Mouse (Mus musculus) adipocyte (in vitro differentiated cells): Measurements from ENCODE around the gene Npcd.

Source experiments
- DNase-seq: peaks from one replicate; pipeline ENCODE4 v3.0.0-alpha.2; 2016; ENCODE audit warnings: low spot score

Gene Npcd

GRCm38 (mm10) chr15:79766586-79767071, 67.4 kb downstream of the Npcd start:
- no peak for DNase-seq

GRCm38 (mm10) chr15:79766168-79766567, 67.9 kb downstream of the Npcd start:
- no peak for DNase-seq

GRCm38 (mm10) chr15:79765361-79765760, 68.7 kb downstream of the Npcd start:
- peak; percentile 52 for DNase-seq

GRCm38 (mm10) chr15:79764539-79765267, 69.3 kb downstream of the Npcd start:
- peak; percentile 43 for DNase-seq

GRCm38 (mm10) chr15:79763601-79764246, 70.3 kb downstream of the Npcd start:
- DNase-seq: peak; percentile 36

- DNase-seq: no peak
Measured at GRCm38 (mm10) chr15:79763001-79763400, 71.0 kb downstream of the Npcd start.

GRCm38 (mm10) chr15:79760956-79761355, 73.1 kb downstream of the Npcd start:
- no peak for DNase-seq

GRCm38 (mm10) chr15:79757118-79757517, 76.9 kb downstream of the Npcd start:
- no peak for DNase-seq

- DNase-seq: no peak
Measured at GRCm38 (mm10) chr15:79755977-79756625, 77.9 kb downstream of the Npcd start.

- DNase-seq: no peak
Measured at GRCm38 (mm10) chr15:79755176-79755575, 78.9 kb downstream of the Npcd start.

GRCm38 (mm10) chr15:79753873-79754272, 80.2 kb downstream of the Npcd start:
- no peak for DNase-seq

GRCm38 (mm10) chr15:79753420-79753752, 80.7 kb downstream of the Npcd start:
- DNase-seq: no peak

- peak; percentile 69 for DNase-seq
Measured at GRCm38 (mm10) chr15:79752742-79753419, 81.2 kb downstream of the Npcd start.

GRCm38 (mm10) chr15:79751772-79752171, 82.3 kb downstream of the Npcd start:
- DNase-seq: no peak

- DNase-seq: no peak
Measured at GRCm38 (mm10) chr15:79750266-79750665, 83.8 kb downstream of the Npcd start.

GRCm38 (mm10) chr15:79749162-79749561, 84.9 kb downstream of the Npcd start:
- DNase-seq: no peak

GRCm38 (mm10) chr15:79747998-79748397, 86.0 kb downstream of the Npcd start:
- DNase-seq: no peak

- DNase-seq: no peak
Measured at GRCm38 (mm10) chr15:79745883-79746282, 88.2 kb downstream of the Npcd start.

GRCm38 (mm10) chr15:79745312-79745711, 88.7 kb downstream of the Npcd start:
- DNase-seq: no peak

- no peak for DNase-seq
Measured at GRCm38 (mm10) chr15:79744742-79745141, 89.3 kb downstream of the Npcd start.

GRCm38 (mm10) chr15:79744001-79744400, 90.0 kb downstream of the Npcd start:
- DNase-seq: no peak

GRCm38 (mm10) chr15:79742706-79743023, 91.4 kb downstream of the Npcd start:
- no peak for DNase-seq
